Mouse (Mus musculus) lung, postnatal 10 days (tissue): ENCODE results near the gene Trim67.
A peak's percentile ranks its signal among the peaks of the same experiment; 100 is the strongest.
"Not testable (repeated sequence)": the region's sequence is repeated elsewhere in the genome, so short reads cannot be mapped to it uniquely, and the experiment has no call there.

Experiments used
- DNase-seq: peaks from one replicate; pipeline ENCODE4 v3.0.0; 2021

Gene Trim67

GRCm38 (mm10) chr8:124836273-124836672 is 43.4 kb downstream of the Trim67 start:
- no peak for DNase-seq

GRCm38 (mm10) chr8:124836907-124837306 is 44.0 kb downstream of the Trim67 start:
- no peak for DNase-seq

- DNase-seq: no peak
Observed at GRCm38 (mm10) chr8:124837956-124838355, 45.1 kb downstream of the Trim67 start.

GRCm38 (mm10) chr8:124839371-124839770 is 46.5 kb downstream of the Trim67 start:
- no peak for DNase-seq

GRCm38 (mm10) chr8:124840900-124841299 is 48.0 kb downstream of the Trim67 start:
- DNase-seq: no peak

- no peak for DNase-seq
Observed at GRCm38 (mm10) chr8:124841775-124842174, 48.9 kb downstream of the Trim67 start.

- not testable (repeated sequence) for DNase-seq
Observed at GRCm38 (mm10) chr8:124842929-124843328, 50.0 kb downstream of the Trim67 start.

- DNase-seq: peak; percentile 31
Observed at GRCm38 (mm10) chr8:124845131-124845530, 52.2 kb downstream of the Trim67 start.

GRCm38 (mm10) chr8:124845573-124845972 is 52.7 kb downstream of the Trim67 start:
- DNase-seq: no peak

- no peak for DNase-seq
Observed at GRCm38 (mm10) chr8:124853511-124853910, 60.6 kb downstream of the Trim67 start.

- peak; percentile 41 for DNase-seq
Observed at GRCm38 (mm10) chr8:124859466-124859865, 66.6 kb downstream of the Trim67 start.

GRCm38 (mm10) chr8:124860188-124860587 is 67.3 kb downstream of the Trim67 start:
- DNase-seq: no peak

- peak; percentile 95 for DNase-seq
Observed at GRCm38 (mm10) chr8:124862321-124863162, 69.7 kb downstream of the Trim67 start, which contains the start of the genes Gnpat and 2810004N23Rik. Gene Gnpat, plus strand, starts transcription at chr8:124863033. Gene 2810004N23Rik, minus strand, starts transcription at chr8:124863120.

- DNase-seq: no peak
Observed at GRCm38 (mm10) chr8:124863163-124863677, 70.3 kb downstream of the Trim67 start.

GRCm38 (mm10) chr8:124863729-124864128 is 70.8 kb downstream of the Trim67 start:
- DNase-seq: no peak

GRCm38 (mm10) chr8:124866669-124867068 is 73.8 kb downstream of the Trim67 start:
- DNase-seq: no peak

GRCm38 (mm10) chr8:124867126-124867525 is 74.2 kb downstream of the Trim67 start:
- no peak for DNase-seq

- DNase-seq: no peak
Observed at GRCm38 (mm10) chr8:124869708-124870107, 76.8 kb downstream of the Trim67 start.

GRCm38 (mm10) chr8:124871474-124871873 is 78.6 kb downstream of the Trim67 start:
- DNase-seq: no peak

GRCm38 (mm10) chr8:124872081-124872480 is 79.2 kb downstream of the Trim67 start:
- DNase-seq: no peak

- no peak for DNase-seq
Observed at GRCm38 (mm10) chr8:124872690-124873089, 79.8 kb downstream of the Trim67 start.

GRCm38 (mm10) chr8:124878141-124878540 is 85.2 kb downstream of the Trim67 start:
- no peak for DNase-seq

- no peak for DNase-seq
Observed at GRCm38 (mm10) chr8:124878946-124879526, 86.1 kb downstream of the Trim67 start.
